Mouse (Mus musculus): ENCODE measurements around the gene Mlh3.
A peak's percentile ranks its signal among the peaks of the same experiment; 100 is the strongest.

Mlh3 gene

DNA sequence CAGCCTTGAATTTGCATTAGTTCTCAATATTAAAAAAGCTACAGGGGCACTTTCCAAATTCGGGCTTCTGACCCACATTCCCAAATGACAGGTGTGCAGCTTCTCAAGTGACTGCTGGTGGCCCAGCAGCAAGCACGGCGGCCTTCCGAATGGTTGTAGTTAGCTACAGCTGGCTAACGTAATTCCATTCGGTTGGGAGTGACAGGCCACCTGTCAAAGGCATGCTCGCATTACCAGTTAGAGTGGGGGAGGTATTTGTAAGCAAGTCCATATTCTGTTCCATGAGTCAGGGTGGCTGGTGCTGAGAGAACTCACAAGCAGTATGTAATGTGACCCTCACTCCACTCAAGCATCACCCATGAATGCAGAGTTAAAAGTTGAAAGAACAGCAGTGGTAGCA lies 43.2 kb downstream of the Mlh3 start:
- no peak for DNase-seq

DNA sequence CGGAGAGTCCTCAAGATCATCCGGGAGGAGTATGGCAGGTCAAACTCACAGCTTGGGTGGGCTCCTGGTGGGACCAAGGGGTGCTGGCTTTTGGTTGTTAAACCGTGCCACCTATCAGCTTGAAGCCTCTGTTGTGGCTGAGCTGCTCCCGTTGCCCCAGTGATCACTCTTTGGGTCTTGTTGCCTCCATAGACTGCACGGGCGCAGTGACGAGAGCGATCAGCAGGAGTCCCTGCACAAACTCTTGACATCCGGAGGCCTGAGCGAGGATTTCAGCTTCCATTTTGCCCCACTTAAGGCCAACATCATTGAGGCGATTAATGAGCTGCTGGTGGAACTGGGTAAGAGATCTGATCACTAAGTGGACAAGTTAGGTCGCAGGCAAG lies 50.5 kb downstream of the Mlh3 start:
- peak; percentile 19 to 20 for DNase-seq

DNA sequence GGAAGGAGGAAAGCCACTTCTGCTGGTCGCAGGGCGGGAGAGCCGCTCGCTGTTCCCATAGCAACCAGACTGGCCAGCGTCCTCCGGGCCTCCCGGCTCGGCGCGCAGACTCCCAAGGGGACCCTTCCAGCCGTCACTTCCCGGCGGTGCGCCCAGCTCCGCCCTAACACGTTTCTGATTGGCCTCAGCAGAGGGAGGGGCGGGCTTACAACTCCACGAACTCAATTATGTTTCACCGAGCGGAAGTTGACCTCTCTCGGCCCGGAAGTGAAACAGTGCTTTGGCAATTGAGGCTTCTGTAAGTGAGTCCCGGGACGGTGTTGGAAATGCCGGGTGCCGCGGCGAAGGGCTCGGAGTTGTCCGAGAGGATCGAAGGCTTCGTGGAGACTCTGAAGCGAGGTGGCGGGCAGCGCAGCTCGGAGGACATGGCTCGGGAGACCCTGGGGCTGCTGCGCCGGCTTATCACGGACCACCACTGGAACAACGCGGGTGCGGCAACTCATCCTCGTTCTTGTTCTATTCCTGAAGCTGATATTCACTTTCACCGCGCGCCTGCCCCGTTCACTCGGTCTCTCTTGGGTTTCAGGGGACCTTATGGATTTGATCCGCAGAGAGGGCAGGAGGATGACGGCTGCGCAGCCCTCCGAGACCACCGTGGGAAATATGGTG lies 51.0 kb downstream of the Mlh3 start, which contains the start of gene Eif2b2:
TSS of gene Eif2b2 (plus strand) at position 246 of the 669 bp plus-strand sequence.
- DNase-seq, result peak; percentile 99

DNA sequence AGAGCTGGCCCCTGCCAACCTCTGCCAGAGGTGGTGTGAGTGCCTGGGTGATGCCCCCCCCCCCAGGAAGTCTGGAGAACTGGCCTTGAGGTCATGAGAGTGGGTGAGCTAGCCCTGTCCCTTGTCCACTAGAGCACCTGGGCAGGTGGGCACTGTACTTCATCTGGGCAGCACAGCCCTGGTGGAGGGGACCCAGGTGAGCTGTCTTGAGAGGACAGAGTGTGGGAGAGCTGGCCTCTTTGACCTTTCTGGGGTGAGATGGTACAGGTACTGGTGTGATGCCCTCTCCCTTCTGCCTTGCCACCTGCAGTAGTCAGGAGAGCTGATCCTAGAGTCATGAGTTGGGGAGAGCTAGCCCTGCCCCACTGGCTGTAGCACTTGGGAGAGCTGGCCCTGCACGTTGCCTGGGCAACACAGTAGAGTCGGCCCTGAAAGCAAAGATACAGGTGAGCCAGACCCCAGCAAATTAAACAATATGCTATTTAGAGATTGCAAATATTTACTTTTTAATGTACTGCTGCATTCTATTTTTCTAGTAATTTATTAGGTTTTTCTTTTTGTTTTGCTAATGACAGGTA lies 52.6 kb downstream of the Mlh3 start:
- DNase-seq, result no peak

DNA sequence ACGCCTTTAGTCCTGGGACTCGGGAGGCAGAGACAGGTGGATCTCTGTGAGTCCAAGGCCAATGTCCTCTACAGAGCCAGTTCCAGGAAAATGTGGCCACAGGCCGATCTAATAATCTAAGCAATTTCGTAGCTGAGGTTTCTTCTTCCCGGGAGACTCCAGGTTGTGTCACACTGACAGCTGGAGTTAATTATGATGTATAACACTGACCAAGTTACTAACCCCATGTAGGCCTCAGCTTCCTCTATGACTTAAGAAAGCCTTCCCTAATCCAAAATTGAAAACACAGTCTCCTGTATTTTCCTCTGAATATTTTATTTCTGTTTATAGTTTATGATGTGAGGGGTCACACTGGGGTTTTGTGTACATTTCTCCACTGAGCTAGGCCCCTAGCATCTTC lies 55.4 kb downstream of the Mlh3 start:
- no peak for DNase-seq

DNA sequence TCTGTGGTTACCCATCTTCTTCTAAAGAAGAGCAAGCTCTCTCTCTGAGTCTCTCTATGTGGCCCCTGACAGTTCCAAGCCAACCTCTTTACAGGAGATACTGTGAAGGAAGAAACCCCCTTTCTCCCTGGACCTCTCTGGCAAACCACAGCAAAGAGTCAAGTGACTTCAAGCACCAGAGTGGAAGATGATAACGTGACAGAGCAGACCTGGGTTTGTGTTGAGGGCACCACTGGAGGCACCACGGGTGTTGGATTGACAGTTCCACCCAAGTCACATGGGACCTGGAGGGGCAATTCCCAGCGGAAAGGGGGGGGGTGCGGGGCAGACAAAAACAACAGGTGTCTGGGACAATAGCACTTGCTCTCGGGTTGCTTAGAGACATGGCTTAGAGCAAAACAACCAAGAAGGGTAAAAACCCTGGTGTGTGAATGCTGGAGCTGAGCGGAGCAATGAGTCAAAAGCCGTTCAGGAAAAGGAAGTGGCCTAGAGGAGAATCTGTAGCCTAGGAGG lies 61.7 kb downstream of the Mlh3 start:
- no peak for DNase-seq

DNA sequence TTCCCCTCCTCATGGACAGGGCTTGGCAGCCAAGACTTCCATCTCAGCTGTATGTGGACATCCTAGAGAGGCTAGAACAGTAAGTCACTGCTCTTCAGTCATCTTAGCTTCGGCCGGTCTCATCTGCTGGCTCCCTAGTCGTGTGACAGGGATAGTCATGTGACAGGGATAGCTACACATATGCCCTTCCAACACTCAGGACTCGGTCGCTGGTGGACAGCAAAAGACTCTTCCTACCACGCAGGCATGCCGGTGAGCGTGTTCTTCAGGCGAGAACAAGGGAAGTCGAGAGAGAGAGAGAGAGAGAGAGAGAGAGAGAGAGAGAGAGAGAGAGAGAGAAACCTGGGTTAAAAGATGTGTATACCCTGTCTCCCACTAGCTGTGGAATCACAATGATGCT lies 65.0 kb downstream of the Mlh3 start:
- DNase-seq, result no peak

DNA sequence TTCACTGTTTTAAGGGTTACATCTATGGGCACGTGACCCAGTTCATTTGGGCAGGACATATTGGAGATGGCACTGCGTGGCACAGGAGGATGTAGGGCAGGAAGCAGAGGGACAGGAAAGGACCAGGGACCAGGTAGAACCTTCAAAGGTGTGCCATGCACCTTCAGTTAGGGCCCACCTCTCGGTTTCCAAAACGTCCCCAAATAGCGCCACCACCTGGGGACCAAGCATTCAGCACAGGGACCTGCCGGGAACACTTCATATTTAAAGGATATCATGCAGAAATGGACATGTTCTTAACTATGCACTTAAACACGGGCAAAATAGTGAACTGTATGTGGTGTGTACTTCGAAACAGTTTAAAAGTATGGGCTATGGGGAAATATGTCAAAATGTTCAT lies 66.3 kb downstream of the Mlh3 start:
- no peak for DNase-seq

DNA sequence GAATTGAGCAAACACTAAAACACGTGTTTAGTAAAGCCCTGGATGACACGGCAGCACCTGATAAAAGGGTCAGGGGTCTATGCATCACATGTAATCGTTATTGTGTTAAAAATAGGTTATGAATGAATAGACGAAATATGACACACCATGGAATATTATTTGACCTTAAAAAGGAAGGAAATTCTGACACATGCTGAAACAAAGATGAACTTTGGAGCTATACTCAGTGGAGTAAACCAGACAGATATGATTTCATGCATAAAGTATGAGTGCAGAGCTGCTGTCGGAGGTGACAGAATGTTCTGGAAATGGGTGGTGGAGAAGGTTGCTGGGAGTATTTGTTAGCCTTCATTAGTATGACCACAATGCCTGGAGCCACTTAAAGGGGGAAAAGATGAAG lies 66.7 kb downstream of the Mlh3 start:
- no peak for DNase-seq

DNA sequence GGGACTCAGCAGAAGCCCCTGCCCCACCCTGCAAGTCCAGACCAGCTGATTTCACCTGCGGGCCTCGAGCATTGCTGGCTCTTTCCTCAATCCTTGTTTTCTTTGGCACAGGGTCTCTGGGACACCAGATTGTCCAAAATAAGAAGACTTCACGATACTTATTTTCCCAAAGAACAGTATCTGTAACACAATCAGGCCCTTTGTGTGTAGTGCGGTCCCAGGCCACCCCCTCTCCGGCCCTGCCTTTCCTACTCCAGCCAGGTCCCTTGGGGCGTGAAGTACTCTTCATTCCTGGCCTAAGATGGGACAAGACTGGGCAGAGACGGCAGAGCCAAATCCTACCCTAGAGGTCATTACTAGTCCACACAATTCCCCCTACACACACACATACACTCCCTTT lies 68.2 kb downstream of the Mlh3 start:
- DNase-seq, result no peak

DNA sequence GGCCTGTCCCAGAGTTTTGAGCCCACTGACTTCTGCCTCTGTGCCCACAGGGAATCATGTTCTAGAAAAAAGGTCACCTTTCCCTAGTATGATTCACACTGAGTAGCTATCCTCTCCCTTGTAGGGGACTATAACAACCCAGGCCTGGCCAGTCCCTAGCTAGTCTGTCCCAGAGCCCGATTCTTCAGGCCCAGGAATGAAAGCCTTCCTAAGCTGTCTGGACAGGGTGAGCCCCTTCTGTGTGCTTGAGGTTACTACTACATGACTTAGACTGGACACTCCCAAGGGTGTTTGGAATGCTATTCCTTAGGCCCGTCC lies 68.6 kb downstream of the Mlh3 start:
- no peak for DNase-seq

DNA sequence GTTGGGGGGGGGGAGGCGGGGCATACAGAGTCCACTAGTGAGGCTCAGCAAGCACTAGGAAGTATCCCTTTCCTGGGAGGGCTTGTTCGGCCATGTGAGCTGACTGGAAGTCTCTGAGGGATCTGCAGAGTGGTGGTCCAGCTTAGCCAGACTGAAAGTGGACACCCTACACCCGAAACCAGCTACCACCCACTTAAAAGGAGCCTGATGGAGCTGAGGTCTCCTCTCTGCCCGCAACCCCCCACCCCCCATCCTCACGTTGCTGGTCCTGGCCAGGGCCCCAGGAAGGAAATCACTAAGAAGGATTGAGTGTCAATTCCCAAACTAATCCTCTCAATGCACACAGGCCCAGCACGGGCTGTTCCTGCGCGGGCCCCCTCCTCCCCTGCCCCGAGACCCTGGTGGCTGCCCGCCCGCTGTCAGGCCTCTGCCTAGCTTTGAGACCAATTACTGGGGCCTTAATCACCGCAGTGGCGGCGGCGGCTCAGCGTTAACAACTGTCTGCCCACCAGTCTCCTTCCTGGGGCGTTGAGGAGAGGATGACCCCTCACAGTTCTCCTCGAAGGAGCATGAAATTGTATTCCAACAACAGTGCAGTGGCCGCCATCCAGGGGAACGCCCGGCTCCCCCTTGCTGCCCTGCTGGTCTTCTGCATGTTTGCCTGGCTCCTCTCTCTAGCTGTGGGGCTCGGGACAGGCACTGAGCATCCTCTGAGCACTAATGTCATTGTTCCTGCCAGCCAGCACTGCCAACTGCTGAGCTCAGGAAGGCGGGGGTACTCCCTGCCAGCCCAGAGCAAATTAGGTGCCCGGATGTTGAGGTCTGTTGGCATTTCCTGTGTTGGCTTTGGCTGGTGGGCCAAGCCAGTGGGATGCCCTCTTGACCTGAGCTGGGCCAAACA lies 69.2 kb downstream of the Mlh3 start:
- DNase-seq, result peak in 1 of 2 experiments; percentile 21

DNA sequence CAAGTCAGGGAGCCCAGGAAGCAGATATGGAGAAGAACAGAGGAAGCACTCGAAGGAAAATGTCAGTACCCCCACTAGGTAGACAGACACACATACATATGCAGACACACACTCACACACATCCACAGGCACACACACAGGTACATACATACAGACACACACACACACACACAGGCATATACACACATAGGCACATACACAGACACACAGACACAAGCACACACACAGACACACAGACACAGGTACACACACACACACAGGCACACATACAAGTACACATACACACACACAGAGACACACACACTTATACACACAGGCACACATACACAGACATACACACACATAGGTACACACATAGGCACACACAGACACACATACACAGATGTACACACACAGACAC lies 70.4 kb downstream of the Mlh3 start:
- no peak for DNase-seq

DNA sequence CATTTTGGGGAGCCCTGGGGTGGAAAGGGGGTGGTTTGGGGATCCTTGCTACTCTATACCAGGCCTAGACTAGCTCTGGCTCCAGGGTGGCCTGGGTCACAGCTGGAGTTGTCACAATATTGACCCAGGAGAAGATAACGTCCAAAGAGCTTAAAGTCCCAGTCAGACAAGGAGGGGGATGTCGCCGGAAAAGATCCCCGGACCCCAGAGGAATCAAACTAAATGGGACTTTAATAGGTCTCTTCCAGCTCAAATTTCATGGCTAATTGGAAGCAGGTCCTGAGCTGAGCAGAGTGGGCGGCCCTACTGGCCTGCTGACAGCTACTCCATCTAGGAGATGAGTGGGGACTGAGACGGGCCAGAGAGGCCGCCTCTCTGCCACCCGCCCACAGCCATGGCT lies 72.5 kb downstream of the Mlh3 start:
- DNase-seq, result no peak

DNA sequence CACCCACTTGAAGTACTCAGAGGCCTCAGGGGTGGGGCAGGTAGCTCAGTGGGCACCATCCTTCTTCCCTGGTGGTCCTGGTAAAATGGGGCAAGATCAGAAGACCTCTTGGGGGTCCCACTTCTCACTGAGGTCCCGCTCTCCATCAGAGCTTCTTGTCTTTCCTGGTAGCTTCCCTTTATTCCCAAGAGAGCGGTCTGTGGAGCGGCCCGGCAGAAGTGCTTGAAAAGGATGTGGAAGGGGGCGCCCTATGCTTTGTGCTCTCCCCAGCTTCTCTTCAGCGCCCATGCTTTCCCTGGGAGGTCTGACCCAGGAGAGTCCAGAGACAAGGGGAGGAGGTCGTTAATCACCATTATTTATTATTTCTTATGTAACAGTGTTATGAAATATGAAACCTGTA lies 73.0 kb downstream of the Mlh3 start:
- no peak for DNase-seq

DNA sequence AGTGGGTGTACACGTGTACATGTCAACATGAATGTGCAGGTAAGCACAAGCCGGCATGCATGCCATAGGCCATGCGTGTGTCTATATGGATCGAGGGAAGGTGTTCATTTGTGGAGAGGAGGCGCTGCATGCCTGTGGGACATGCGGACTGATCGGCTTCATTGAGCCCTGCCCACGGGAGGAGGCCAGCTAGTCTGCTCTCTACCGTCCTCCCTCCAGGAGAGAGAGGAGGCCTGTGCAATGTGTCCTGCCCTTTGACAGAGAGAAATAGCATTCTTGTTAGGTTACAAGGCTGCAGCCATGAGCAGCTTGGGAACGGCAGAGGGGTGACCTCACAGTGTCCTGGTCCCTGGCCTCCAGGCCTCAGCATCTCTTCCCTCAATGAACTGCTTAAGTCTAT lies 74.2 kb downstream of the Mlh3 start:
- no peak for DNase-seq

DNA sequence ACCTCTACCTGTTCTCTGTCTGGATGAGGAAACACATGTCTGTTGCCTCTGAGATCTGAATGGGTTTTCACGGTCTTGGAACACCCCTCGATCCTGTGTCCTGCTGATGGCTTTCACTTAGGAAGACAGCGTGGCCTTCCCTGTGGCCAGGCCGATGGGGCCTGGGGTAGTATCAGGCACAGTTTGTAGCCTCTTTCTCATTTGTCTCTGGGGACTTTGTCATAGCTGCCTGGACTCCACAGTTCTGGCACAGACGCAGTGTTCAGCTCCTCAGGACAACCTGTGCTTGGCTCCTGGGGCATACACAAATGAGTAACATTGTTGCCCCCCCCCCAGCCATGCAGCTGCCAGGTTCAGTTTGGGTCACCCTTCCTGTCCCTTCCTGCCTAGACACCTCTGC lies 75.3 kb downstream of the Mlh3 start:
- DNase-seq, result no peak

DNA sequence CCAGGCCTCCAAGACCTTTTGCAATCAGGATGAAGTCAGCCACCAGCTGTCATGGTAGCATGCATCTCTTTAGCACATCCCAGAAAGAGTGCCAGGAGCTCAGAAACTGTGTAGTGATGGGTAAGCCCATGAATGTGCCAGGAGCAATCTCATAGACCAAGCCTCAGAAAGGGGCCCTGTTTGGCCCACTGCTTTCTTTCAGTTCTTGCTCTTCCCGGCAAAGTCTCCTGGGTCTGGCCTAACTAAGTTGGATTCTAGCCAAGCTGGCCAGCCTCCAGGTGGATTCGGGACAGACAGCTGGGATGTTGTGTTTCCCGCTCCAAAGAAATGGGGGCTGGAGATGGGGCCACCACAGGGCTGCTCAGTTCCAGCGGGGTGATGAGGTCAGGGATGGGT lies 75.8 kb downstream of the Mlh3 start:
- peak in 1 of 2 experiments; percentile 25 for DNase-seq

DNA sequence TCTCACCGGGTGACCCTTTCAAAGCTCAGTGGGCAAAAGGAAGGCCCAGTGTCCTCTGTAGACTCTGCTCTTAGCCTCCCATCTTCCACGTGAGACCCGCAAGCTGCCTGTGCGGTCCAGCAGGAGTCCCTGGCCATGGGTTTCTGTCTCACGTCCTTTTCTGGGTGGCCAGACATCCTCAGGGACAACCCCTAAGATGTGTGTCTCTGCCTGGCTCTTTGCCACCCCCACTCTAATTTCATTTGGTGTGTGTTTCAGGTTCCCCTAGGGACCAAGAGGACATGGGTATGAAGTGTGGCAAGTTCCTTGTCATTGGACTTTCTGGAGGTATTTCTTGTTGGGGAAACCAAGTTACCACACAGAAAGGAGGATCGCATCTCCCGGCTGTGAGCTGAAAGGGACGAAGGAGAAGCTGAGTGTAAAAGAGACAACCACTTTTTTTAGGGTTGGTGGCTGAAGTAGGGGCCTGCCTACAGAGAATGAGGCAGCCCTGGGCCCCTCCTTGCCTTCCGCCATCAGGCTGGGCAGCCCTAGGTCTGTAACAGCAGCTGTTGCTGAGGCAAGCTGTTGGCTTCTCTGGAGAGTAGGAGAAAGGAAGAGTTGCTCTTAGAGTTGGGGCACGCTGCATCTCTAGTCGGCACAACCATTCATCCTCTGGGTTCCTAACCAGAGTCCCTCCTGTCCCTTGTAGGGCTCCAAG lies 76.3 kb downstream of the Mlh3 start:
- no peak for DNase-seq

DNA sequence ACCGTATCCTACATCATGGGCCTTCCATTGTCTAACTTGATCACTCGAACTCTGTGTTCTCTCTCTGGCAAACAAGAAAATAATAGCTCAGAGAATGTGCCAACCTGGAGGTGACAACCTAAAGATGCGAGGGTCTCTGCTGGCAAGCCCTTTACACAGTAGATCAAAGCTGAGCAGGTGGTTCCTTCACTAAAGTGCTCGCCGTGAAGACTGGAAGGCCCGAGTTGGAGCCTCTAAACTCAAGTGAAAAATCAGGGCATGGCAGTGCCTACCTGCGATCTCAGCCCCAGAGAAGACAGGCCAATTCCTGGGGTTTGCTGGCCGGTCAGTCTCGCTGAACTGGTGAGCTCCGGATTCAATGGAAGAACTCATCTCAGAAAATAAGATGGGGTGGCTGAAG lies 77.3 kb downstream of the Mlh3 start:
- DNase-seq, result no peak

DNA sequence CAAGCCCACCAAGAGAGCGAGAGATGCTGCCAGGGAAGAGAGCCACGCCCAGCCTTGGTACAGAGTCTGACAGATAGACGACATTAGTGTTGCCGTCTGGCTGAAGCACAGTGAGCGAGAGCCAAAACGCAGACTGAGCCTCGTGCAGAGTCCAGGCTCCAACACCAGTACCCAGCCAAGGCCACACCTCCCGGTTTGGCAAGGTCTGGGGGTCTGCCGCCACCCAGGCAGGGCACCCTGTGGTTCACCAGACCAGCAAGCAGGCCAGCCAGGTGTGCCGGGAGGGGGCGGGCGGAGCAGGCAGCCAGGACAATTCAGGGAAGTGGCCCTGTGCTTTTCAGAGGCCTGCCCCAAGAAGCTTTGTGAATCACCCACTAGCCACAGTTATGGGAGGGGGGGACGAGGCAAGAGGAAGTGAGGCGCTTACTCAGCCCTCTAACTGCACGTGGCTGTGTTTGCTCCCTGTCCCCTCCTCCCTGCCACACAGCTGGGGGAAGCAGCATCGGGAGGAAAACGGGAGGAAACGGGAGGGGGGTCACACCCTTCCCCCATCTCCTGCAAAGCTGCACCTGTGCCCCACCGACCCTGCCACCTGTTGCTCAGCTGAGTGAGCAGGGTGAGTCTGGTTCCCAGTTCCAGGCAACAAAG lies 77.8 kb downstream of the Mlh3 start:
- DNase-seq, result no peak

DNA sequence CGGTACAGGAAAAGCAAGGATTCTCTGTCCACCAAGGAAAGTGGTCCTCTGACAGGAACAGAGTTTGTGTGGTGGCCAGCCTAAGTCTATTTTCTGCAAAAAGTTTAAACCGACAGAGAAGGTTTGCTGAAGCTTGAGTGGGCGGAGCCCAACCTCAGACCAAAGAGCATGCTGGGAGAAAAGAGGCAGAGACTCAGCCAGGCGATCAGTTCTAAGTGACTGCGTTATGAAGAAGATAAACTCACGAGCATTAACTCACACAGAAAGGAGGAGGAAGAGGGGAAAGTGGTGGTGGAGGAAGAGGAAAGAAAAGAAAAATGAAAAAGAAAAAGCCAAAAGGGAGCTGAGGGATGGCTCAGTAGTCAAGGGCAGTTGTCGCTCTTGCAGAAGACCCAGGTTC lies 80.1 kb downstream of the Mlh3 start:
- no peak for DNase-seq

DNA sequence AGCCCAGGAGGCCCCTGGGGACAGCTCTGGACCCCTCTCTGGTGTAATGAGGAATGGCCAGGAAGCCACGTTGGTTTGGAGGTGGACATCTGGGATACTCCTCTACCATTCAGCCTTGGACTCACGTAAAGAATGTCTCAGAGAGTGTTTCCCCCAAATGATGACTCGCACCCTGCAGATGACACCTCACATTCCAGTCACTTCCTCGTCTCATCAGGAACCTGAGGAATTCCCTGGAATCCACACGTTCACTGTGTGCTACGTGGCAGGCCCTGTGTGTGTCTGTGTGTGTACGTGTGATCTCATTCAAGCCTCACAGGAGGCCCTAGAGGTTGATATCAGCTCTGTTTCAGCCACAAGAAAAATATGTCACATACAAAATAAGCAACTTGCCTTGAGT lies 84.0 kb downstream of the Mlh3 start:
- DNase-seq, result no peak
